Mouse (Mus musculus): ENCODE results near the gene Adgrb3.
"Not testable (repeated sequence)": the region's sequence is repeated elsewhere in the genome, so short reads cannot be mapped to it uniquely, and the experiment has no call there.

The Adgrb3 gene

DNA sequence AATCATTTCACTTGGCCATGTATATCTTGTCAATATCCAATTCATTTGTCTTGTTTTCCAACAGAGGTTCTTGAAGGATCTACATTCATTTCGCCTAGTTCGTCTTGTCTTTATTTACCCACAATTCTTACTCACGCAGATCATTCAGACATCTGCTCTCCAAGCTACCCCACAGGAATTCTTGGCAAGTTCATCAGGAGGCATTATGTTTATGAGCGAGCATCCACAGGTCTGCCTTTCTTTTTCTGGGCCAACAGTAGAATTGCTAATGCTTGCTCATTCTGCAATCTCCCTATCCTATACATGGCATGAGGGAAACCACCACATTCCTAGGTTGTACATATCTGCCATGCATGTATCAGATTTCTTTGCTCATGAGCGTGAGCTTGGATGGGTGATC, 99.7 kb downstream of the Adgrb3 start:
- no peak for DNase-seq

- no peak for DNase-seq
Observed at GRCm38 (mm10) chr1:25711474-25711873, 118.0 kb downstream of the Adgrb3 start.

DNA sequence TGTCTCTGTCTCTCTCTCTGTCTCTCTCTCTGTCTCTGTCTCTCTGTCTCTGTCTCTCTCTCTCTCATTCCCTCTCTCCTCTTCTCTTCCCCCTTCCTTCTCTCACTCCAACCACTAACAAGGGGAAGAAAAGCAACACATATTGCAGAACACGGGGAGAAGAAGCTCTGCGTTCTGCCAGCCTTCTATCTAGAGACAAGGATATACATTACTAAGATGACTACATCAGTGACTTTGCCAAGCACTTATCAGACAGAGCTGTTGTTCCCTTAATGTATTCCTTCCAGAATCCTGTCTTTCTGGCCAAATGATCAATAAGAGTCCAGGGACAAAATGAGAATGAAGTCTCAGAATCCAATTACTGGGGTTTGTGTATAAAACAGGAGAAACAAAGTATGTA, 123.2 kb downstream of the Adgrb3 start:
- DNase-seq = no peak

- no peak for DNase-seq
Observed at GRCm38 (mm10) chr1:25698702-25699250, 130.7 kb downstream of the Adgrb3 start.

DNA sequence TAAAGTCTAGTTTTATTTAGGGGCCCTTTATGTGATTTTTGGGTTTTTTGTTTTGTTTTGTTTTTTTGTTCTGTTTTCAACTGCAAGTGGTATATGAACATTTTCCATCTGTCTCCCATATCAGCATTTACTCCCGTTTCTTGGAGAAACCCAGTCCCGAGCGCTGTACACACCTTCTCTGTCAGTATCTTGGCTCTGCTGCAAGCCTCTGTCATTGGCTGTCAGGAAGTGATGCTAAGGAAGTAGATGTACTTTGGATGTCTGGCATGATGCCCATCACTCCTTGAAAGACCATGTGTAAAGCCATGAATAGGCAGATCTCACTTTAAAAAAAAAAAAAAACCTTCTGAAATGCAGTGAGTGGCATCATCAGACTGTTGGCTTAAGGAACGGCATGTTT, 132.3 kb downstream of the Adgrb3 start:
- no peak for DNase-seq

DNA sequence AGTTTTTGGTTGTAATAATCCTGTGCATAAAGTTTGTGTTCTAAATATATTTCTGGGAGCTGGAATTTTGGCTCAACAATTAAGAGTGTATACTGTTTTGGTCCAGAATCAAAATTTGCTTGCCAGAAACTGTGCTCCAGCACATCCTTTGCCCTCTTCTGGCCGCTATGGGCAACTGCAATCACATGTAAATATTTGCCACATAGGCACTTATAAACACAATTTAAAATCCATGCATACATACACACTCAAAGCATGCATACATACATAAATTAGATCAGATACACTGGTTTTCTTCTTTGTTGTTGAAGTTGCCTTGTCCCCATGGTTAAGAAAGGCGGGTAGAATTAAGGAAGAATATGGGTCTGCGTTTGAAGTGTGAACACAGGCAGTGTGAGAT, 132.7 kb downstream of the Adgrb3 start:
- no peak for DNase-seq

DNA sequence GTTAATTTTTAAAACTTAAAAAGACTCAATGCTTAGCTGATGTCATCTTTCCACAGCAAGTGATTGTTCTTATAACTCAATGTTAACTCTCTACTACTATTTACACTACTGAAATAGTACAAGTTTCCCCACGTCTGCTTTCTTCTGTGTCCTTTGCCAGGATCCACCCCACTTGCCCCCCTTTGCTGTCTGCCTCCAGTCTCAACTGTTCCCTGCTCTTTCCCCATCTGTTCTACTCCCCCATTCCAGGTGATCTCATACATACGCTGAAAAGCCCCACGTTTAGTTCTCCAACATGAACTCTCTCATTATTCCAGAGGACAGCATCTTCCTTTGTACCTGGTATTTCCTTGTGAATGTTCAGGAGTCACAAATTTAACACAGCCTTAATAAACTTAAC, 147.4 kb downstream of the Adgrb3 start:
- DNase-seq = no peak

- DNase-seq = no peak
Observed at GRCm38 (mm10) chr1:25679656-25680055, 149.9 kb downstream of the Adgrb3 start.

DNA sequence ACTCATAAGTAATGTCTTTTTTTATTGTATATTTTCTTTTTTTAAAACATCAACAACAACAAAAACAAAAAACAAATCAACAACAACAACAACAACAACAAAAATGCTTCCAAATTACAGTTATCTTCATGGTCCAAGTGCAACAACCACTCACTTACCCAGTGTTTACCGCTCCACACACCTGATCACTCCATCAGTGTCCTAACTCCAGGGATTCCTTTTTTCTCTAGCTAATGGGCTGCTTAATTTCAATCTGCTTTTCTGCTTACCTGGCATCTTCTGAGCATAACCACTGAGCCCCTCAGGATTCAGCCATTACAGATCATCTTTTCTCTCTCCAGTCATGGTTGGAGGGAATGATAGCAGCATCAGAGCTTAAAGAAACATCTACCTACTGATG, 176.8 kb downstream of the Adgrb3 start:
- DNase-seq = no peak

GRCm38 (mm10) chr1:25644256-25644655, 185.3 kb downstream of the Adgrb3 start:
- no peak for DNase-seq

GRCm38 (mm10) chr1:25621458-25621857, 208.0 kb downstream of the Adgrb3 start:
- DNase-seq = no peak

DNA sequence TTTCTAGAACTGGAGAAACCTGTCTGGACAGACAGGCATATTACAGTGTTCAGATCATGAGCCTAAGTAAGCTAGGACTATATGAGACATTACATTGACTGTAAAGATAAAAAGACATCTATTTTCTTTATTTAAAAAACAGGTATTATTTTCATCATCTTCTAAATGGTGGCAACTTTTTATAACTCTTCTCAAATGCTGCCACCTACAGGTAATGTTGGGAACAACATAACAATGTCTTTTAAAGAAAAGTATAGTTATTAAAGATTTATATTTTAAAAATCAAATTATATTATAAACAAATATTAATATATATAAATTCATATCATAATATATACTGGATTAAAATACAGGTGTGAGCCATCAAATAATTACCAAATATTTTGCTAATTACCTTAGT, 212.6 kb downstream of the Adgrb3 start:
- no peak for DNase-seq

- DNase-seq = not testable (repeated sequence)
Observed at GRCm38 (mm10) chr1:25610776-25611175, 218.7 kb downstream of the Adgrb3 start.

- no peak for DNase-seq
Observed at GRCm38 (mm10) chr1:25598941-25599340, 230.6 kb downstream of the Adgrb3 start.

- DNase-seq = no peak
Observed at GRCm38 (mm10) chr1:25588568-25589118, 240.9 kb downstream of the Adgrb3 start.

GRCm38 (mm10) chr1:25581698-25582097, 247.8 kb downstream of the Adgrb3 start:
- DNase-seq = no peak

GRCm38 (mm10) chr1:25577836-25578235, 251.7 kb downstream of the Adgrb3 start:
- peak; percentile 13 for DNase-seq

- no peak for DNase-seq
Observed at GRCm38 (mm10) chr1:25576598-25576997, 252.9 kb downstream of the Adgrb3 start.

GRCm38 (mm10) chr1:25568096-25568495, 261.4 kb downstream of the Adgrb3 start:
- DNase-seq = no peak

- no peak for DNase-seq
Observed at GRCm38 (mm10) chr1:25546072-25546471, 283.4 kb downstream of the Adgrb3 start.

GRCm38 (mm10) chr1:25543915-25544314, 285.6 kb downstream of the Adgrb3 start:
- DNase-seq = no peak

GRCm38 (mm10) chr1:25542891-25543290, 286.6 kb downstream of the Adgrb3 start:
- no peak for DNase-seq

- DNase-seq = no peak
Observed at GRCm38 (mm10) chr1:25526976-25527375, 302.5 kb downstream of the Adgrb3 start.

DNA sequence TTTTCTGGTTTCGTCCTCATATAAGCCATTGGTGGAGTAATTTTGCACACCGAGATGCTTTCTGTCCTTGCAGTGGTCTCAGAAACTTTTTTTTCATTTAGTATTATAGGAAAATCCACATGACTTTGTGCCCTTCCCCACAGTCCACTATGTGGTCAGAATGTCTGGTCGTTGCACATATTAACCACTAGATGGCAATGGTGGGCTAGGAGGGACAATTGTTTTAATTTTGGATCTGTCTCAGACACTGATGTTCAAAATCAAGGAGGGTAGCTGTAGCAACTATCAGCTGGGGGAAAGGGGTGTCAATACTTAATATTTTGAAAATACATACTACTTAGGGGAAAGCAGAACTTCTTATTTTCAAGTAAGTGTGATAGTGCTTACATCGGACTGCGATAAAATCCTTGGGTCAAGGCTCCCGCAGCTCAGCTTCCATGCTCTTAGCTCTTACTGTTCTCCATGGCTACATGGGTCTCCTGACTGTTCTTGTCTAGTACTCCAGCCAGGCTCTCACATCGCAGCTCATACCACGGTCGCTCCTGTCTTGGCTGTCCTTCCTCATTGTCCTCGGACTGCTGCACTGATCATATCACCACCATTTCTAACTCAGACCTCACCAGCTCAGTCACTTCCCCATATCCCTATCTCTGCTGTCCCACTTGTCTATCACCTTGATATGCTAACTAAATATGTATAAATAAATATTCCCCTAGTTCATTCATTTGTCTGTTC, 319.0 kb downstream of the Adgrb3 start:
- no peak for DNase-seq

GRCm38 (mm10) chr1:25504313-25504712, 325.2 kb downstream of the Adgrb3 start:
- DNase-seq = no peak

Measured in kidney, adult 11 months (tissue).